Mouse (Mus musculus) ES-E14 (cell line): ENCODE measurements at regions not wholly inside any gene's neighbourhood (a gene's known extent, or its start where the extent isn't known, plus 50 kb on each side); places are given as distances from the start of the nearest gene placed in this dataset.

Experiments used
- HCFC1 ChIP-seq: IDR thresholded peaks from 2 replicates; pipeline ENCODE4 v1.6.1; 2012; ENCODE audit warnings: low read length, inconsistent platforms, borderline replicate concordance; ENCODE audit not compliant: insufficient read depth
- MAFK ChIP-seq: IDR thresholded peaks from 2 replicates; pipeline ENCODE4 v1.6.1; 2014; ENCODE audit warnings: mild to moderate bottlenecking, low read depth, low read length, inconsistent platforms; ENCODE audit not compliant: insufficient read depth
- ZC3H11A ChIP-seq: IDR thresholded peaks from 2 replicates; pipeline ENCODE4 v1.6.1; 2012; ENCODE audit warnings: low read depth, mild to moderate bottlenecking, inconsistent platforms, low read length, borderline replicate concordance
- ZNF384 ChIP-seq: IDR thresholded peaks from 2 replicates; pipeline ENCODE4 v1.6.1; 2012; ENCODE audit warnings: low read depth, low read length, inconsistent platforms

DNA sequence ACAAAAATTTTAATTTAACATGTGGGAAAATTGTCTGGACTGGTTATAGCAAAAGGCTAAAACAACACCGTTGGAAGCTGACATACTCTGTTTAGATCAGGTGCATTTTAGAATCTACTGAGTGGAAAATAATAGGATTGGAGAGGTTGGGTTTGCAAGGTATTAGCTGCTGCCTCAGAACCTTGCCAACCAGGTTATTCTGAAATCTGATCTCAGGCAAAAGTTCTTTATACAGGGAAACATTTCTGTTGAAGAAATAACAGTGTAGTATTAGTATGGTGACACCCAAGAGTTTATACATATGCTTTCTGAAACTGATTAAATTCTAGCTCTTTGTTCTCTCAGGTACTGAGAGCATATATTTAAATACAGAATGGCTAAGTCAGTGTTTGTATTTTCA is 113.0 kb upstream of the Gm12728 start:
- no peak for TF ChIP-seq ZC3H11A
- no peak for TF ChIP-seq MAFK
- TF ChIP-seq ZNF384 = no peak
- no peak for TF ChIP-seq HCFC1
